Mouse (Mus musculus) NIH3T3 (cell line): Measurements from ENCODE around the gene Scamp5.
"Not testable (repeated sequence)": the region's sequence is repeated elsewhere in the genome, so short reads cannot be mapped to it uniquely, and the experiment has no call there.

ENCODE experiments used
- DNase-seq: peaks from one replicate; pipeline ENCODE4 v3.0.0-alpha.2; 2012; ENCODE audit warnings: low read depth

Scamp5 gene

GRCm38 (mm10) chr9:57452624-57453462 is 15.0 kb downstream of the Scamp5 start:
- DNase-seq = no peak

GRCm38 (mm10) chr9:57449715-57450114 is 18.1 kb downstream of the Scamp5 start:
- DNase-seq = peak; percentile 28

GRCm38 (mm10) chr9:57440620-57441019 is 27.2 kb downstream of the Scamp5 start:
- no peak for DNase-seq

- DNase-seq = peak; percentile 94
Observed at GRCm38 (mm10) chr9:57439522-57440295, 28.2 kb downstream of the Scamp5 start, which contains the start of gene Ppcdc. Gene Ppcdc, minus strand, starts transcription at chr9:57440124.

- DNase-seq = peak; percentile 36
Observed at GRCm38 (mm10) chr9:57439083-57439482, 28.8 kb downstream of the Scamp5 start.

- DNase-seq = no peak
Observed at GRCm38 (mm10) chr9:57437896-57438614, 29.8 kb downstream of the Scamp5 start.

- no peak for DNase-seq
Observed at GRCm38 (mm10) chr9:57436166-57436565, 31.7 kb downstream of the Scamp5 start.

- no peak for DNase-seq
Observed at GRCm38 (mm10) chr9:57434405-57435165, 33.3 kb downstream of the Scamp5 start.

- peak; percentile 91 for DNase-seq
Observed at GRCm38 (mm10) chr9:57433097-57434032, 34.5 kb downstream of the Scamp5 start.

GRCm38 (mm10) chr9:57432480-57432879 is 35.4 kb downstream of the Scamp5 start:
- DNase-seq = no peak

GRCm38 (mm10) chr9:57431202-57431601 is 36.7 kb downstream of the Scamp5 start:
- DNase-seq = no peak

GRCm38 (mm10) chr9:57428391-57428790 is 39.5 kb downstream of the Scamp5 start:
- peak; percentile 60 for DNase-seq

GRCm38 (mm10) chr9:57427937-57428336 is 39.9 kb downstream of the Scamp5 start:
- DNase-seq = peak; percentile 75

GRCm38 (mm10) chr9:57427123-57427522 is 40.7 kb downstream of the Scamp5 start:
- DNase-seq = not testable (repeated sequence)

GRCm38 (mm10) chr9:57425116-57425515 is 42.7 kb downstream of the Scamp5 start:
- DNase-seq = peak; percentile 7

- no peak for DNase-seq
Observed at GRCm38 (mm10) chr9:57424066-57424465, 43.8 kb downstream of the Scamp5 start.

GRCm38 (mm10) chr9:57421688-57422111 is 46.2 kb downstream of the Scamp5 start:
- no peak for DNase-seq

- peak; percentile 34 for DNase-seq
Observed at GRCm38 (mm10) chr9:57421121-57421571, 46.7 kb downstream of the Scamp5 start.

- peak; percentile 96 for DNase-seq
Observed at GRCm38 (mm10) chr9:57420321-57421120, 47.3 kb downstream of the Scamp5 start.
